Mouse (Mus musculus) hindbrain, embryonic 10.5 days (tissue): Measurements from ENCODE around the gene Rnf111. TPM values are rescaled to one million over a fixed set of nuclear protein-coding genes. Genes with fewer than 3 reads are reported as not detected.

Experiments
- DNase-seq: peaks from one replicate; pipeline ENCODE4 v3.0.0-alpha.2; 2017; ENCODE audit warnings: low spot score
- H3K27ac ChIP-seq: fragments of 300-500 bp; sonication (generic); 2 replicates; pipeline ENCODE4 v1.5.1; 2016; ENCODE audit warnings: mild to moderate bottlenecking, moderate library complexity
- H3K27me3 ChIP-seq: fragments of 300-500 bp; sonication (generic); 2 replicates; pipeline ENCODE4 v1.6.1; 2016; ENCODE audit warnings: mild to moderate bottlenecking; ENCODE audit not compliant: poor library complexity, insufficient read depth, severe bottlenecking
- H3K36me3 ChIP-seq: fragments of 300-500 bp; sonication (generic); 2 replicates; pipeline ENCODE4 v1.6.1; 2016; ENCODE audit warnings: mild to moderate bottlenecking, moderate library complexity
- H3K4me1 ChIP-seq: fragments of 300-500 bp; sonication (generic); replicated peaks from 2 replicates; pipeline ENCODE4 v1.6.1; 2016; ENCODE audit warnings: mild to moderate bottlenecking
- H3K4me3 ChIP-seq: fragments of 300-500 bp; sonication (generic); 2 replicates; pipeline ENCODE4 v1.5.1; 2016; ENCODE audit warnings: mild to moderate bottlenecking, moderate library complexity
- H3K9me3 ChIP-seq: fragments of 300-500 bp; sonication (generic); 2 replicates; pipeline ENCODE4 v1.6.1; 2016; ENCODE audit warnings: mild to moderate bottlenecking, moderate library complexity
- WGBS: fragments of 180-500 bp; shearing (Covaris S2); methylation state at CpG from one replicate; pipeline ENCODE4 v1.1.7; 2016; 5-methylcytosine and 5-hydroxymethylcytosine counted together
- polyA plus RNA-seq: library from polyadenylated mRNA; unstranded; fragments of >200 nt; fragmentation: Nextera tagmentation; extraction: Ambion mirVana; gene quantifications from 2 replicates; pipeline ENCODE4 v1.2.1, GENCODE M21; 2016

Rnf111 gene
- polyA plus RNA-seq, 1 experiment from 2014 or later = 37.1 TPM

GRCm38 (mm10) chr9:70384958-70385728 lies 118.4 kb downstream of the Rnf111 start:
- no peaks in the 10 kb centered on the region; the same call in 1 of the 2 replicates for H3K4me1 ChIP-seq
- DNase-seq = no peak
- H3K27ac ChIP-seq = no peak overlapping the region
- WGBS = 90% methylated on average over 18 of the region's 18 CpGs
- H3K27me3 ChIP-seq = no peaks in the 10 kb centered on the region
- H3K36me3 ChIP-seq = peaks cover 23% of the 10 kb centered on the region
- H3K9me3 ChIP-seq = no peaks in the 10 kb centered on the region
- no peak overlapping the region for H3K4me3 ChIP-seq

GRCm38 (mm10) chr9:70384494-70384893 lies 119.0 kb downstream of the Rnf111 start:
- Histone ChIP-seq H3K9me3 (no peaks in the 10 kb centered on the region), H3K4me3 (no peak overlapping the region), H3K4me1 (no peaks in the 10 kb centered on the region; the same call in 1 of the 2 replicates), H3K36me3 (peaks cover 23% of the 10 kb centered on the region), H3K27ac (no peak overlapping the region), H3K27me3 (no peaks in the 10 kb centered on the region)
- DNase-seq = no peak
- 95% methylated on average over 4 of the region's 4 CpGs for WGBS

- H3K27ac ChIP-seq = no peak overlapping the region
- peaks cover 27% of the 10 kb centered on the region for H3K36me3 ChIP-seq
- WGBS = 80% methylated on average over 10 of the region's 10 CpGs
- H3K27me3 ChIP-seq = no peaks in the 10 kb centered on the region
- H3K4me1 ChIP-seq = no peaks in the 10 kb centered on the region; the same call in 1 of the 2 replicates
- H3K9me3 ChIP-seq = no peaks in the 10 kb centered on the region
- H3K4me3 ChIP-seq = no peak overlapping the region
- no peak for DNase-seq
Measured at GRCm38 (mm10) chr9:70383750-70384149, 119.8 kb downstream of the Rnf111 start.

- H3K4me1 ChIP-seq = no peaks in the 10 kb centered on the region; the same call in 1 of the 2 replicates
- H3K9me3 ChIP-seq = no peaks in the 10 kb centered on the region
- no peaks in the 10 kb centered on the region for H3K27me3 ChIP-seq
- H3K27ac ChIP-seq = no peak overlapping the region
- peaks cover 43% of the 10 kb centered on the region for H3K36me3 ChIP-seq
- no peak overlapping the region for H3K4me3 ChIP-seq
- DNase-seq = no peak
- 90% methylated on average over 12 of the region's 12 CpGs for WGBS
Measured at GRCm38 (mm10) chr9:70382091-70382490, 121.4 kb downstream of the Rnf111 start.

GRCm38 (mm10) chr9:70379502-70380467 lies 123.7 kb downstream of the Rnf111 start:
- H3K4me3 ChIP-seq = no peak overlapping the region
- H3K27me3 ChIP-seq = no peaks in the 10 kb centered on the region
- H3K9me3 ChIP-seq = no peaks in the 10 kb centered on the region
- peaks cover 52% of the 10 kb centered on the region for H3K36me3 ChIP-seq
- no peaks in the 10 kb centered on the region; the same call in 1 of the 2 replicates for H3K4me1 ChIP-seq
- DNase-seq = no peak
- no peak overlapping the region for H3K27ac ChIP-seq
- 87% methylated on average over 7 of the region's 7 CpGs for WGBS

Other genes starting within 250 kb of the Rnf111 start
- 220 and 240 TPM in 2 replicates for gene Ccnb2, start 82.2 kb downstream of the Rnf111 start, polyA plus RNA-seq
- gene Sltm, start 39.0 kb upstream of the Rnf111 start, polyA plus RNA-seq = 47.1 and 61.7 TPM in 2 replicates
- gene Gm10642, start 152.5 kb upstream of the Rnf111 start, polyA plus RNA-seq = 0.24 and 0.52 TPM in 2 replicates
- 5.2 and 8.2 TPM in 2 replicates for gene Mindy2, start 153.4 kb upstream of the Rnf111 start, polyA plus RNA-seq
- 52.2 and 62.8 TPM in 2 replicates for gene Adam10, start 175.3 kb upstream of the Rnf111 start, polyA plus RNA-seq